Mouse (Mus musculus) stomach, postnatal 0 days (tissue): ENCODE measurements around the gene Tmbim6.

Experiments used
- CTCF ChIP-seq: IDR thresholded peaks from 2 replicates; pipeline ENCODE4 v1.5.1; 2016; ENCODE audit warnings: antibody characterized with exemption, low read depth, mild to moderate bottlenecking, moderate library complexity
- EP300 ChIP-seq: optimal IDR thresholded peaks from 2 replicates; pipeline ENCODE3; 2016; ENCODE audit warnings: antibody characterized with exemption

DNA sequence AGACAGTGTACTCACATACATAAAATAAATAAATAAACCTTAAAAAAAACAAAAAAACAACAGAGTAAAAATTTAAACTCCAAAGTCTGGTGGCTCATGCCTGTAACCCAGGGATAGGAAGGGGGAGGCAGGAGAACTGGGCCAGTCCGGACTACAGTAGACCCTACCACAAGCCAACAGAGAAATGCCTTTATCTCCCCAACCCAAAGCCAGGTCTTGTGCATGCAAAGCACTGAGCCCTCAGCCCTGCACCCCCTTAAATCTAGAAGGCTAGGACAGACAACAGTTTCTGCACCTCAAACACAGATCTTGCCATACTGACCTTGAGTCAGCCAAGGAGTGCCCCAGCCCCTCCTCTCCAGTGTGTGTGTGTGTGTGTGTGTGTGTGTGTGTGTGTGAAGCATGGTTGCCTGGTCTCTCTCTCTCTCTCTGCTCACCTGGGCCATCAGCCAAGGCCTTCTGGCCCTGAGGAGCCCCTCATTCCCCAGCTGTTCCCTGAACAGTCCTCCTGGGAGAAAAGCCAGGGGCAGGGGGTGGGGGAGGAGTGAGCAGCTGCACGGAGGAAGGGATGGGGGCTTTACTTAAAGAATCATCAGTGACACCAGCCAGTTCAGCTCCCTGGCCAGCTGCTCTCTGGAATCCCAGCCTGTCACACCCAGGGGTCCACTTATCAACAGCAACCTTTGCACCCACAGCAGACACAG lies 47.6 kb downstream of the Tmbim6 start:
- TF ChIP-seq EP300: no peak
- no peak for TF ChIP-seq CTCF
